Mouse (Mus musculus) ZHBTc4 (cell line): Measurements from ENCODE around the gene Cyp2j12.
A peak's percentile ranks its signal among the peaks of the same experiment; 100 is the strongest.
"Not testable (repeated sequence)": the region's sequence is repeated elsewhere in the genome, so short reads cannot be mapped to it uniquely, and the experiment has no call there.

Experiments
- DNase-seq: peaks from one replicate; pipeline ENCODE4 v3.0.0-alpha.2; 2011; ENCODE audit warnings: low read depth, low spot score

Cyp2j12 gene

GRCm38 (mm10) chr4:96140732-96141467 is at the start of gene Cyp2j12:
Gene Cyp2j12, minus strand, starts transcription at chr4:96141152.
- DNase-seq: peak; percentile 6

GRCm38 (mm10) chr4:96189321-96189720 is 48.4 kb upstream of the Cyp2j12 start:
- DNase-seq: peak; percentile 73

- DNase-seq: peak; percentile 68
Measured at GRCm38 (mm10) chr4:96188671-96189070, 47.7 kb upstream of the Cyp2j12 start.

GRCm38 (mm10) chr4:96188146-96188545 is 47.2 kb upstream of the Cyp2j12 start:
- DNase-seq: not testable (repeated sequence)

- DNase-seq: peak; percentile 80
Measured at GRCm38 (mm10) chr4:96184716-96185115, 43.8 kb upstream of the Cyp2j12 start.

DNA sequence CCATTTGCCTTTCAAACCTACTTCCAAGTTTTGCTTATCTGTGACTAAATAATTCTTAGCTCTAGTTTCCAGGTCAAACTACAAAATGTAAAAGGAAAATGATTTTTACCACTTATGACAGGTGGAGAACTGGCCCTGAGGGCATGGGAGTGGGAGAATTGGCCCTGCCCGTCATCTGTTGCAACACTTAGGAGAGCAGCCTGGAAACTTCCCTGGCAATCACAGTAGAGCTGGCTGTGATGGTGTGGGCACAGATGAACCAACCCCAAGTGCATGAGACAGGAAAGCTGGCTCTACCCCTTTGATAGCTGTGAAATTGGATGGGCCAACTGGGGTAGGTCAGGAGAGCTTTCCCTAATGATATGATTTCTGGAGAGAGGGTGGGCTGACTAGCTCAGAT is 21.9 kb upstream of the Cyp2j12 start:
- DNase-seq: no peak

- DNase-seq: no peak
Measured at GRCm38 (mm10) chr4:96161575-96161974, 20.6 kb upstream of the Cyp2j12 start.

DNA sequence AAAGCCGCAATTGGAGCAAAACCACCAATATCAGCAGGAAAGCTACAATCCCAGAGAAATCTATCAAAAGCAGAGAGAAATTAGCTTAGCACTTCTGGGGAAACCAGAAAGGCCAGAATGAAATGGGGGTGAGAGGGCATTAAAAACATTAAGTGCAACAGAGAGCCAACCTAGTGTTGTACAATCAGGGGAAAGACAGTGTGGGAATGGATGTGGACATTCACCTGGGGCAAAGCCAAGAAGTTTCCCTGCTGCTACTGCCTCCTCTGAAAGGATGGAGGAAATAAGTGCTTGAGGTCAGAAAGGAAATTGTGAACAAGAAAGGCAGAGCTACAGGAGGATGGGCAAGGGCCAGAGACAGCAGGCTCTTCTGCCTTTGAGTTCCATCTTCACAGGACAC is 1.7 kb downstream of the Cyp2j12 start:
- DNase-seq: no peak

DNA sequence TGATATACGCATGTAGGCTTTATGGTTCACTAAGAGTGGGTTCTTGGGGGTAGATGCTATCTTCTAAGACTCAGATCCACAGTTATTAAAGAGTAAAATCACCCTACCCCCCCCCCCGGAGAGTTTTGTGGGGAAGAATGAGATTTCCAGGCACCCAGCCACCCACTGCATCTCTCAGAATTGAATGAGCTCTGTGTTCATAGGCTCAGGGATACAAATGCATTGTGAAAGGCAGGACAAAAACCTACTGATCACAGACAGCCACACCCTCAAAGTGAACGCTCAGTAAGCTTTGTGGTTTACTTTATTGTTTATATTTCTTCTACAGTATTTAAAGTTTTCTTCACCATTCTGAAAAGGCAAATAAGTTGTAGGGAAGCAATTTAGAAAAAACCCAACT is 6.7 kb downstream of the Cyp2j12 start:
- no peak for DNase-seq

DNA sequence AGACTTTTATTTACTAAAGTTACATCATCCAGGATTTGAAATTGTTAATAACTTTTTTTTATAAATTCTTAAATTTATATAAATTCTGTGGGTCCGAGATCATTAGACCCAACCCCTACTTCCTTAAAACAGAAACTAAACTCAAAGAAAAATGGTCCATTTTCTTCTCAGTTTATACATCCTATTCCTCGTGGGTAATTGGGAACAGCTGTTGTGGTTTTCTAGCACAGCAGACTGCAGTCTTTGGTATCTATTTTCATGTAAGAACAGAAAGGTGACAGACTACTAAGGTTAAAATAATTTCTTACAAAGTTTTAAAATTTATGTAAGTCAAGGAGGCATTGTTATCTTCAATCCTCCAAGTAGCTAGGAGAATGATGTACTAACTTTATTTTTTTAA is 44.1 kb downstream of the Cyp2j12 start:
- DNase-seq: no peak

DNA sequence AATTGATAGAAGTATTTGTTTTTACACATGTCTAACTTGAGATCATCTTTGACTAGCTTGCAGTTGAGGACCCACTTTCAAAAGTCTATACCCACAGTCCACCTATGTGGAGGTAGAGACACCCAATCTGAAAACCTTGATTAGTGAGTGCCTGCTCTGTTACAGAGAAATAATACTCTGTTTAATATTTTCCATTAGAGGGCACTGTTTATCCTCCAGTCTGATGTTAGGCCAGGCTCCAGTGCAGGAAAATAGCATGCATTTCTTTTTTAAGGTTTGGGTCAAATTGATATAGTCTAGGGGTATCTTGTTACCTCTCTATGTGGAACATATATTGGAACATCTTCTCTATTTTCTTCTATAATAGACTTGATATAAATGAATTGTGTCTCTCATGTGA is 49.1 kb downstream of the Cyp2j12 start:
- DNase-seq: no peak

GRCm38 (mm10) chr4:96089356-96090048 is 51.5 kb downstream of the Cyp2j12 start:
- DNase-seq: peak; percentile 80

DNA sequence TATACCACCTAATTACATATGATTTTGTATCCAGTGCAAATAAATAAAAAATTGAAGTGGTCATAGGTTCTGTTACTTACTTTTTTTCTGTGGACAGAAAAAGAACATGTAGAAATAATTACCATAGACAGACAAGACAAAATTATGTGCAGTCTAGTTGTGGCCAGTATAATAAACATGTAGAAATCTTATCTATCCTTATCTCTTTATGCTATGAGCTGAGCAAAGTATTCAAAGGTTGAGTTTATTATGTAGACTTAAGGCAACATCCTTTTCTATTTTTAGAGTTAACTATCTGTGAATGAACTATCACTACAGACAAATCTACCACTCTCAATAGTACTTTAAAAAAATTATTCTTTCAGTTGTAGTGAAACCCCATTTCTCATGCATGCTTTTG is 62.6 kb downstream of the Cyp2j12 start:
- no peak for DNase-seq

GRCm38 (mm10) chr4:96077261-96078125 is 63.5 kb downstream of the Cyp2j12 start, which contains the start of gene Cyp2j13:
Gene Cyp2j13, minus strand, starts transcription at chr4:96077546.
- peak; percentile 51 for DNase-seq

DNA sequence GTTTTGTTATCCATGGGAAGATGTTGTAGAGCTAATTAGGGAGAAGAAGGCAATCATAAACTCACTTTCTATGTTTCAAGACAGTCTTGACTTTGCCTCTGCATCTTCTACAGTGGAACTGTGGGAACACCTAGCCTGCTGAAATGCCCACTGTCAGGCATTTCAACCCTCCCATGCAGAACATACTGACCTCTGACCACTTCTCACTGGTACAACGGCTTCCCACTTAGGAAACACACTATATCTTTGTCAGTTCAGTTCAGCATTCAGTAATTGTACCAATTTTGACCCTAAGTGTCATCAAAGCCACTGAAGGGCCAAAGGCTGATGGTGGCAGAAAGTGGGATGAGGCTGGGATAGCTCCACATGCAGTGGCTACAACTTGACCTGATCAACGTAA is 78.9 kb downstream of the Cyp2j12 start:
- no peak for DNase-seq

- DNase-seq: no peak
Measured at GRCm38 (mm10) chr4:96060106-96060505, 80.8 kb downstream of the Cyp2j12 start.
